Mouse (Mus musculus): ENCODE data around the gene Zbp1.

- TF ChIP-seq POLR2A (IDR thresholded peaks at IDR 0.05; ENCODE audit: low read depth, low read length) (no peak), CTCF (conservative IDR thresholded peaks at IDR 0.05; ENCODE audit: insufficient read depth, insufficient read length, low read depth, low read length) (no peak)
Observed at GRCm38 (mm10) chr2:173232766-173233099, 14.0 kb upstream of the Zbp1 start.

Data from kidney, adult 2 months (tissue).